Mouse (Mus musculus) stomach, postnatal 0 days (tissue): Measurements from ENCODE around the gene Tbc1d16. TPM values are rescaled to one million over a fixed set of nuclear protein-coding genes. Genes with fewer than 3 reads are reported as not detected.

Source experiments
- ATAC-seq: fragments of 200-750 bp; cut with Nextera tagmentation; 2 replicates; pipeline ENCODE4 v1.8.0; 2017; ENCODE audit not compliant: low FRiP score, low TSS enrichment
- DNase-seq: peaks from one replicate; pipeline ENCODE4 v3.0.0-alpha.2; 2016; ENCODE audit warnings: low spot score
- H3K27ac ChIP-seq: fragments of 300-500 bp; sonication (generic); replicated peaks from 2 replicates; pipeline ENCODE4 v1.5.1; 2014; ENCODE audit warnings: mild to moderate bottlenecking, control low read depth
- H3K27me3 ChIP-seq: fragments of 300-500 bp; sonication (generic); 2 replicates; pipeline ENCODE4 v1.6.1; 2014; ENCODE audit warnings: low read length; ENCODE audit not compliant: control insufficient read depth, insufficient read depth
- H3K36me3 ChIP-seq: fragments of 300-500 bp; sonication (generic); 2 replicates; pipeline ENCODE4 v1.6.1; 2014; ENCODE audit warnings: low read length, mixed read lengths; ENCODE audit not compliant: control insufficient read depth, insufficient read depth
- H3K4me1 ChIP-seq: fragments of 300-500 bp; sonication (generic); replicated peaks from 2 replicates; pipeline ENCODE4 v1.6.1; 2014; ENCODE audit warnings: antibody characterized with exemption; ENCODE audit not compliant: control insufficient read depth, insufficient read depth
- H3K4me2 ChIP-seq: fragments of 300-500 bp; sonication (generic); replicated peaks from 2 replicates; pipeline ENCODE4 v1.6.1; 2014; ENCODE audit warnings: low read depth, mild to moderate bottlenecking, control low read depth, moderate library complexity
- H3K4me3 ChIP-seq: fragments of 300-500 bp; sonication (generic); 2 replicates; pipeline ENCODE4 v1.5.1; 2014; ENCODE audit warnings: low read depth, low read length, control low read depth
- H3K9ac ChIP-seq: fragments of 300-500 bp; sonication (generic); 2 replicates; pipeline ENCODE4 v1.6.1; 2014; ENCODE audit warnings: mild to moderate bottlenecking, low read length, control low read depth, mixed read lengths
- H3K9me3 ChIP-seq: fragments of 300-500 bp; sonication (generic); 2 replicates; pipeline ENCODE4 v1.6.1; 2016; ENCODE audit warnings: low read length; ENCODE audit not compliant: control insufficient read depth
- CTCF ChIP-seq: IDR thresholded peaks from 2 replicates; pipeline ENCODE4 v1.5.1; 2016; ENCODE audit warnings: antibody characterized with exemption, low read depth, mild to moderate bottlenecking, moderate library complexity
- EP300 ChIP-seq: optimal IDR thresholded peaks from 2 replicates; pipeline ENCODE3; 2016; ENCODE audit warnings: antibody characterized with exemption
- WGBS: fragments of 180-500 bp; shearing (Covaris S2); extraction: QIAGEN DNeasy Blood & Tissue Kit; methylation state at CpG from one replicate; pipeline ENCODE4 v1.1.7; 2014; 5-methylcytosine and 5-hydroxymethylcytosine counted together
- polyA plus RNA-seq: library from polyadenylated mRNA; unstranded; fragments of >200 nt; fragmentation: Nextera tagmentation; extraction: Ambion mirVana; gene quantifications from 2 replicates; pipeline ENCODE4 v1.2.1, GENCODE M21; 2015

Tbc1d16 gene
- polyA plus RNA-seq, 1 experiment from 2014 or later: 6.3 TPM

- DNase-seq (no peak), ATAC-seq (no peak)
- Histone ChIP-seq H3K4me1 (no peaks in the 10 kb centered on the region; the same call in 1 of the 2 replicates), H3K9ac (no peak overlapping the region), H3K4me3 (no peak overlapping the region), H3K9me3 (no peaks in the 10 kb centered on the region), H3K4me2 (no peak overlapping the region), H3K27ac (no peak overlapping the region), H3K36me3 (no peaks in the 10 kb centered on the region), H3K27me3 (no peaks in the 10 kb centered on the region)
- TF ChIP-seq EP300 (no peak), CTCF (no peak)
- 78% methylated on average over 12 of the region's 12 CpGs for WGBS
These were observed 46.4 kb downstream of the Tbc1d16 start for GRCm38 (mm10) chr11:119181861-119182395.

GRCm38 (mm10) chr11:119180824-119181582 is 47.3 kb downstream of the Tbc1d16 start:
- no peak for TF ChIP-seq CTCF
- Histone ChIP-seq H3K9ac (no peak overlapping the region), H3K9me3 (no peaks in the 10 kb centered on the region), H3K4me2 (no peak overlapping the region), H3K36me3 (no peaks in the 10 kb centered on the region), H3K27me3 (no peaks in the 10 kb centered on the region), H3K27ac (no peak overlapping the region), H3K4me3 (no peak overlapping the region), H3K4me1 (no peaks in the 10 kb centered on the region; the same call in 1 of the 2 replicates)
- ATAC-seq (no peak), DNase-seq (no peak)
- 81% methylated on average over 14 of the region's 14 CpGs for WGBS

- DNase-seq (no peak), ATAC-seq (no peak)
- H3K4me3 ChIP-seq: no peak overlapping the region
- peaks cover 2% of the 10 kb centered on the region; the same call in 1 of the 2 replicates for H3K36me3 ChIP-seq
- no peak overlapping the region for H3K4me2 ChIP-seq
- H3K9me3 ChIP-seq: no peaks in the 10 kb centered on the region
- H3K4me1 ChIP-seq: no peaks in the 10 kb centered on the region
- no peak overlapping the region for H3K27ac ChIP-seq
- TF ChIP-seq CTCF (no peak), EP300 (no peak)
- WGBS: 83% methylated on average over 8 of the region's 8 CpGs
- no peak overlapping the region for H3K9ac ChIP-seq
- H3K27me3 ChIP-seq: no peaks in the 10 kb centered on the region
These were observed 50.0 kb downstream of the Tbc1d16 start for GRCm38 (mm10) chr11:119178317-119178716.

GRCm38 (mm10) chr11:119176389-119177179 is 51.7 kb downstream of the Tbc1d16 start:
- no peak overlapping the region for H3K9ac ChIP-seq
- 77% methylated on average over 27 of the region's 27 CpGs for WGBS
- no peak overlapping the region for H3K4me2 ChIP-seq
- no peaks in the 10 kb centered on the region for H3K27me3 ChIP-seq
- TF ChIP-seq EP300 (no peak), CTCF (no peak)
- peaks cover 2% of the 10 kb centered on the region; the same call in 1 of the 2 replicates for H3K36me3 ChIP-seq
- H3K27ac ChIP-seq: no peak overlapping the region
- no peak overlapping the region for H3K4me3 ChIP-seq
- ATAC-seq (no peak; the same call in 1 of the 2 replicates), DNase-seq (peak; percentile 35)
- no peaks in the 10 kb centered on the region for H3K9me3 ChIP-seq
- H3K4me1 ChIP-seq: no peaks in the 10 kb centered on the region

GRCm38 (mm10) chr11:119171588-119171987 is 56.7 kb downstream of the Tbc1d16 start:
- Histone ChIP-seq H3K27me3 (no peaks in the 10 kb centered on the region), H3K9me3 (no peaks in the 10 kb centered on the region), H3K9ac (no peak overlapping the region), H3K36me3 (peaks cover 2% of the 10 kb centered on the region; the same call in 1 of the 2 replicates), H3K4me2 (no peak overlapping the region), H3K4me1 (no peaks in the 10 kb centered on the region), H3K27ac (no peak overlapping the region), H3K4me3 (no peak overlapping the region)
- TF ChIP-seq EP300 (no peak), CTCF (no peak)
- WGBS: 92% methylated on average over 7 of the region's 7 CpGs
- no peak for ATAC-seq
- DNase-seq: no peak
